Mouse (Mus musculus): ENCODE results near the gene Pip5k1c. TPM values are rescaled to one million over a fixed set of nuclear protein-coding genes. Genes with fewer than 3 reads are reported as not detected.

The Pip5k1c gene
- total RNA-seq, 4 experiments from 2014 or later: 267 to 303 (median 296) TPM

GRCm38 (mm10) chr10:81345162-81345534 lies 52.4 kb downstream of the Pip5k1c start:
- no peak for DNase-seq (ENCODE audit: low spot score in 2 of 2)

GRCm38 (mm10) chr10:81346453-81347067 lies 53.8 kb downstream of the Pip5k1c start:
- DNase-seq (ENCODE audit: low spot score in 2 of 2): no peak

GRCm38 (mm10) chr10:81349146-81349545 lies 56.4 kb downstream of the Pip5k1c start:
- no peak for DNase-seq (ENCODE audit: low spot score in 2 of 2)

- no peak for DNase-seq (ENCODE audit: low spot score in 2 of 2)
Observed at GRCm38 (mm10) chr10:81349961-81350350, 57.2 kb downstream of the Pip5k1c start.

GRCm38 (mm10) chr10:81350351-81351063 lies 57.7 kb downstream of the Pip5k1c start, which contains the start of gene Hmg20b:
Gene Hmg20b (minus strand): TSS chr10:81350480.
- DNase-seq (ENCODE audit: low spot score in 2 of 2): peak; percentile 99

GRCm38 (mm10) chr10:81351678-81352291 lies 59.0 kb downstream of the Pip5k1c start:
- DNase-seq (ENCODE audit: low spot score in 2 of 2): no peak

- no peak for DNase-seq (ENCODE audit: low spot score in 2 of 2)
Observed at GRCm38 (mm10) chr10:81354738-81355477, 62.1 kb downstream of the Pip5k1c start.

- no peak for DNase-seq (ENCODE audit: low spot score in 2 of 2)
Observed at GRCm38 (mm10) chr10:81355533-81355932, 62.8 kb downstream of the Pip5k1c start.

- DNase-seq (ENCODE audit: low spot score in 2 of 2): no peak
Observed at GRCm38 (mm10) chr10:81356352-81356990, 63.7 kb downstream of the Pip5k1c start.

GRCm38 (mm10) chr10:81356991-81357844 lies 64.5 kb downstream of the Pip5k1c start, which contains the start of gene Mfsd12:
Gene Mfsd12 (plus strand): TSS chr10:81357491.
- DNase-seq (ENCODE audit: low spot score in 2 of 2): peak; percentile 75 to 88

GRCm38 (mm10) chr10:81358209-81358608 lies 65.4 kb downstream of the Pip5k1c start:
- DNase-seq (ENCODE audit: low spot score in 2 of 2): no peak

- no peak for DNase-seq (ENCODE audit: low spot score in 2 of 2)
Observed at GRCm38 (mm10) chr10:81358841-81359240, 66.1 kb downstream of the Pip5k1c start.

GRCm38 (mm10) chr10:81360721-81361120 lies 68.0 kb downstream of the Pip5k1c start:
- no peak for DNase-seq (ENCODE audit: low spot score in 2 of 2)

GRCm38 (mm10) chr10:81362336-81362949 lies 69.7 kb downstream of the Pip5k1c start:
- no peak for DNase-seq (ENCODE audit: low spot score in 2 of 2)

GRCm38 (mm10) chr10:81363436-81364346 lies 70.9 kb downstream of the Pip5k1c start:
- no peak for DNase-seq (ENCODE audit: low spot score in 2 of 2)

- DNase-seq (ENCODE audit: low spot score in 2 of 2): no peak
Observed at GRCm38 (mm10) chr10:81364666-81365065, 71.9 kb downstream of the Pip5k1c start.

GRCm38 (mm10) chr10:81365073-81365472 lies 72.3 kb downstream of the Pip5k1c start:
- no peak for DNase-seq (ENCODE audit: low spot score in 2 of 2)

- DNase-seq (ENCODE audit: low spot score in 2 of 2): no peak
Observed at GRCm38 (mm10) chr10:81365672-81366476, 73.1 kb downstream of the Pip5k1c start, which contains the start of gene 4930404N11Rik. Gene 4930404N11Rik (minus strand): TSS chr10:81365816.

Data from layer of hippocampus, adult 8-10 months (tissue).